Mouse (Mus musculus) adrenal gland, postnatal 36 days (tissue): ENCODE data around the gene Fmnl3. TPM values are rescaled to one million over a fixed set of nuclear protein-coding genes. Genes with fewer than 3 reads are reported as not detected.

Experiments
- DNase-seq, 2 experiments: peaks; one replicate each; pipeline ENCODE4 v3.0.0; 2021; ENCODE audit warnings: mixed read lengths in 1 of 2
- long read RNA-seq, 2 experiments: library from polyadenylated mRNA; stranded (forward); transcript quantifications; one replicate each; pipeline ENCODE4 v2.0.0; 2021; ENCODE audit warnings: borderline sequencing depth in 2 of 2
- total RNA-seq, 2 experiments: library from RNA; stranded (reverse); gene quantifications; 2 replicates each; pipeline ENCODE4 v1.2.3; 2021

Gene Fmnl3
- 10 to 100 TPM; 17.3 to 22.1 TPM for total RNA-seq
- long read RNA-seq, experiment 1, full-length matches to known transcripts = 4 of 9 reads
- long read RNA-seq, experiment 1, partial matches to known transcripts = 3 of 9 reads
- long read RNA-seq, experiment 1, other reads (novel, unspliced or antisense) = 2 of 9 reads
- long read RNA-seq, experiment 2, full-length matches to known transcripts = 5 of 9 reads
- long read RNA-seq, experiment 2, partial matches to known transcripts = 4 of 9 reads
- long read RNA-seq, experiment 2, other reads (novel, unspliced or antisense) = 0 of 9 reads

- peak; percentile 97 to 98 for DNase-seq
Measured at GRCm38 (mm10) chr15:99370259-99370691, at the start of gene Fmnl3. Gene Fmnl3, minus strand, starts transcription at chr15:99370482.

DNA sequence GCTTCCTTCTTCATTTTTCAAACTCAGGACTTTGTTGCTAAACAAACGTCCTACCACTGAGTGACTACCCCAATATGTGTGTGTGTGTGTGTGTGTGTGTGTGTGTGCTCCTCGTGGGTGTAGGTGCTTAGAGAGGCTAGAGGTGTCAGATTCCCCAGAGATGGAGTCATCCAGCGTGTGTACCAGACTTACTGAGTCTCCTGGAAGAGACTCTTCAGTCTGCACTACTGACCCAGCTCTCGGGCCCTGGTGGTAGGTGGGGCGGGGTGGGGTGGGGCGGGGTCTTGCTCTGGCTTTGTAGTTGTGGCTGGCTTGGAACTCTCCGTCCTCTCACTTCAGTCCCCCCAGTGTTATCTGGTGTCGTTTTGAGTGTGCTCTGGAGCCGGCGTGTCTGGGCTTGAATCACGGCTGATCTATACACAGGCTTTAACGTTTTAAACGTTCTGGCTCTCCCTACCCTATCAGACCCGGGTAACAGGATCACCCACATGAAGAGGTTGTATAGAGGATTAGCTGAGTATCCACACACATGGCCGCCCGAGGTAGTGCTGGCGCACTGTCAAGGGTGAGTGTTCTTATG is 47.5 kb upstream of the Fmnl3 start:
- DNase-seq = no peak

- DNase-seq = no peak
Measured at GRCm38 (mm10) chr15:99416957-99417356, 46.7 kb upstream of the Fmnl3 start.

GRCm38 (mm10) chr15:99416348-99416882 is 46.1 kb upstream of the Fmnl3 start:
- DNase-seq = peak; percentile 73 to 87

DNA sequence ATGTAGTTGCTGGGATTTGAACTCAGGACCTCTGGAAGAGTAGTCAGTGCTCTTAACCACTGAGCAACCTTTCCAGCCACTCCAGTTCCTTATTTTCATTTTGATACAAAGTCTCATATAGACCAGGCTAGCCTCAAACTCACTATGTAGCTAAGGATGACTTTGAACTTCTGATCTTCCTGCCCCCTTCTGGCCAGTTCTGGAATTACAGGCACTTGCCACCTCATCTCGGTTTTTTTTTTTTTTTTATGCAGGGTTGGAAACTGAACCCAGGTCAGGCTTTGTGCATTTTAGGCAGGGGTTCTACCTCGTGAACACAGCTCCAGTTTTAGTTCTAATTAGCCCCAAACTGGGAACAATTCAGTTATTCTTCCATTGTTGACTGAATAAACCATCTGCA is 45.5 kb upstream of the Fmnl3 start:
- DNase-seq = peak in 1 of 2 experiments; percentile 69

DNA sequence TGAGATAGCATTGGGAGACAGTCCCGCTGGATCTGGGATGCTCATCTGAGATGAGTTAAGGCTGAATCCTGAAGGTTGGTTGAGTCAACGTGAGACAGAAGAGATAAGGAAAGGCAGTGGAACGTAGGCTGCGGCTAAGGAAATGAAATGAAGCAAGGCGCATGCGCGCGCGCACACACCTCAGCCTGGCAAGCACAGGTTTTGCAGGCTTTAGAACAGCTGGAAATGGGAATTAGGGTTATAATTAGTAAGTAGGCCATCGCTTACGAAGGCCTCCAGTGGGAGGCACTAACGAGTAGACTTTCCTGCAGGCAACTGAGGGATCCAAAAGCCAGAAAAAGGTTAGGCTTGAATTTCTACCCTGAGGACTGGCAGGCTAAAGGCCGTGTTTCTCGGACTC is 41.5 kb upstream of the Fmnl3 start:
- DNase-seq = peak in 1 of 2 experiments; percentile 4

GRCm38 (mm10) chr15:99408845-99409244 is 38.6 kb upstream of the Fmnl3 start:
- no peak for DNase-seq

GRCm38 (mm10) chr15:99406986-99407570 is 36.8 kb upstream of the Fmnl3 start:
- no peak for DNase-seq

DNA sequence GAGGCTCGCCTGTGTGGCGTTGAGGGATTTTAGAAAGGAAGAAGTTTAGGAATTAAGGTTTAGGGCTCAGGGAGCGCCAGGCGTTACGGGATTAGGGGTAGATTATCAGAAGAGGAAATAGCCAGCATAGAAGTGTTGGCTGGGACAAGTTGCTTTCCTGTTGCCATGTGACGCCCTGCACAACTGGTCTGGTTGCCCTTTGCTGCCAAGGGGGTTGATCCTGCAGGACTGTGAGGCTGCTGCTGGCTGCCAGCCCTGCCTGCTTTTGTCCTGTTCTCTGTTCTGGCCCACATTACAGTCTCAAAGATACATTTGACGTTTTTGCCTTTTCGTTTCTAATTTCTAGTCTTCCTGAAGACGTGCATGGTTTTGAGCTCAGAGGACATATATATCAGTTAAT is 34.9 kb upstream of the Fmnl3 start:
- DNase-seq = no peak

GRCm38 (mm10) chr15:99403159-99403889 is 33.0 kb upstream of the Fmnl3 start:
- no peak for DNase-seq

DNA sequence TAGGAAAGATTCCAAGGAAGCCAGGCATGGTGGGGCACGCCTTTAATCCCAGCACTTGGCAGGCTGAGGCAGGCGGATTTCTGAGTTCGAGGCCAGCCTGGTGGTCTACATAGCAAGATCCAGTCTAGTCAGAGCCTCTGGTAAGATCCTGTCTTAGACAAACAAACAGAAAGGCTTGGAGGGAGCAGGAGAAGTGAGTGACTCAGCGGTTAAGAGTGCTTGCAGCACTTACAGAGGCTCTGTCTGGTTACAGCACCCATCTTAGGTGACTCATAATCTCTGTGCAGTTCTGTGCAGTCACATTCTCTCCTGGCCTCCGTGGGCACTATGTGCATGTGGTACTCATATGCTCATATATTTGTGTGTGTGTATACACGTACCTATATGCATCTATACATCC is 30.3 kb upstream of the Fmnl3 start:
- no peak for DNase-seq

GRCm38 (mm10) chr15:99399503-99400245 is 29.4 kb upstream of the Fmnl3 start:
- DNase-seq = peak; percentile 41 to 64

DNA sequence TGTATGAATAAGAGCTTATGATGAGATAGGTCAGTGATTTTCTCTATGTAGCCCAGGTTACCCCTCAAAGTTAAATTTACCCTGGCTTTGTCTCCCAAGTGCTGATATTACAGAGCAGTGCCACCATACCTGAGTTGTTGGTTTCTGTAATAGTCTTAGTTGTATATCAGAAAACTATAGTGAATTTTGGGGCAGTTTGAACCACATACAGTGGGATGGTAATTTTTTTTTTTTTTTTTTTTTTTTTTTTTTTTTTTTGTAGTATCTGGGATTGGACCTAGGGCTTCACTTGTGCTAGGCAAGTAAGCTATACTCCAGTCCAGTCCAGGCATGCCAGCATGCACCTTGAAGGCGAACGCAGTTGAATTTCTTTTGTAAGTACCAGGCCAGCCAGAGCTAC is 27.3 kb upstream of the Fmnl3 start:
- DNase-seq = no peak

- DNase-seq = peak; percentile 71 to 79
Measured at GRCm38 (mm10) chr15:99396875-99397274, 26.6 kb upstream of the Fmnl3 start.

DNA sequence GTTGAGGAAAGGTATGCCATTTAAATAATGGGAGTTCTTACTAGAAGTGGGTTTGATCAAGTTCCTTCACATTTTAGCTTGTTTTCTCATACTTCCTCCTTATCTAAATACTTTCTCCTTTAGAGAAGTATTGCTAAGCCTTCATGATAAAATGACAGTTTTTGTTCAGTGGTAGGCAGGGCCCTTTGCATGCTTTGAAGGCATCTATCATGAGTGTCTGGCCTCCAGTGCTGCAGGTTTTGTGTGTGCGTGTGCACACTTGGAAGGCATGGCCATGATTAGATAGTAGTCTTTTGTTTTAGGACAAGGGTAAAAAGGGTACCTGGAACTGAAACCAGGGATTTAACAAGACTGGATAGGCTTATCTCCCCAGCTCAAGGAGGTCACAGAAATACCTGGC is 26.2 kb upstream of the Fmnl3 start:
- DNase-seq = no peak

DNA sequence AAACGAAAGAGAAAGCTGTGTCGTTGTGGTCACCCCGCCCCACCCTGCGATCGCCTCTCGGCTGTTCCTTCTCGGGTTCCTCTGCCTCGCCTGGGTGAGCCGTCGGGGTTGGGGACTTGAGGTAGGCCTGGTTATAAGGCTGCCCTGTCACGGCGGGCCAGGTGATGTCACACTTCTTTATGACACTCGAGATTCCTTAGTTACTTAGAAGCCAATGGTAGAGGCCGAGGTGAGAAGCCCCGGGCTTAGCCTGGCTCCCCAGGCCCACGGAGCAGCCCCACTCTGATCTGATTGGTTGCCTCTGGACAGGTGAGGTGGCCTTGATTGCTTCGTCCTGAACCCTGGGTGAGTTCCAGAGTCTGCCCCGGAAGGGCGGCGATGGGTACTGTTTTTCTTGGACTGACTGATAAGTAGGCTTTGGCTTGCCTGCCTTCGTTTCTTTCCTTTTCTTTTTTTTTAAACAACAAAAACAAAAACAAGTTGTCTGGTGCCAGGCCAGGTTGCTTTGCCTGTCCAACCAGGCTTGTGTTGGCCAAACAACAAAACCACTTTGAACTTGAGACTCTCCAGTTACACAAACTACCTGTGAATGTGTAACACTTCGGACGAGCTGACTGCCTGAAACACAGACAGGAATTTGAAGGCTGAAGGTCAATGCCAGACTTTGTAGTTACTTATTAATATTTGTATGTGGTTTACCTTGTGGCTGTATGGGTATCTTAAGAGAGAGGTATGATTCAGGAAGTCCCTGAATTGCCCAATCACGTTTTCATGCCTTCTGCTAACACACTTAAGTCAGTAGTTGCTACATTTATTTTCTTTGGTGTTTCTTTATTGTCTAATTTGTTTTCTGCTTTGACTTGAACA is 23.3 kb upstream of the Fmnl3 start:
- peak; percentile 56 to 77 for DNase-seq

DNA sequence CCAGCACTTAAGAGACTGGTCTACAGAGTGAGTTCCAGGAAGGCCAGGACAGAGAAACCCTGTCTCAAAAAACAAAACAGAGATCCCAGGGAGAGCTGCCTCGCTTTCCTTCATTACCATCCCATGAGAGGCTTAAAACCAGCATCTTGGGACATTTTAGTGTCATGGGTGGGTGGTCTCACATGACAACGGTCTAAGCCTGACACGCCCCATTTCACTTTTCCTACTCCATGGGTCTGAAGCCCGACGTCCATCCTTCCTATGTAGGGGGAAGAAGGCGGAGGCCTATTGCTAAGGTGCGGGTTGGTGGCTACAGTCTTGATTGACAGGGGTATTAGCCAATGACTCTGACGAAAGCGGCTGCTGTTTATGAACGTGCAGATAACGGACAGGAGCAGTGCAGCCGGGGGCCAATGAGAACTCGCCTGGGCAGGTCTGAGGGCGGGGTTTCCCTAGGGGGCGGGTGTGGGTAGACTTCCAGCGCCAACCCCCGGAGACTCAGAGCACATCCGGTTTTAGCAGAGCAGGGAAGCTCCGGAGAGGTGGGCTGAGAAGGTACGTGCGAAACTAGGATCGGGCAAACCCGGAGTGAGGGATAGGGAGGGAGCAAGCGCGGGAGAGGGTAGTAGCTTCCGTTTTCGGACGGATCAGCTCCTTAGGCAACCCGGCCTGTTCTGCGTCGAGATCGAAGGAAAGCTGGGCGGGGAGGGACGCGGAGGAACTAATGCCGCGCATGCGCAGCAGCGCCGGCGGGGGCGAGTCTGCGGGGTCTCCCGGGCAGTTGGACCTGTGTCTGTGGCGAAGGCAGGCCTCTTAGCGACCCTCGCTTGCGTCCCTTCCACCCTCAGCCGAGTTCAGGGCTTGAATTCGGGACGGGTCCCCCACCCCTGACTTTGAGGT is 22.5 kb upstream of the Fmnl3 start, which contains the start of gene Tmbim6:
Tmbim6 (plus strand) TSS at position 397 of the 900 bp plus-strand sequence.
- peak; percentile 99 for DNase-seq

- peak in 1 of 2 experiments; percentile 27 for DNase-seq
Measured at GRCm38 (mm10) chr15:99391975-99392374, 21.7 kb upstream of the Fmnl3 start.
